Mouse (Mus musculus) embryonic facial prominence, embryonic 11.5 days (tissue): ENCODE data around the gene Dnm1. TPM values are rescaled to one million over a fixed set of nuclear protein-coding genes. Genes with fewer than 3 reads are reported as not detected.

Experiments
- ATAC-seq: fragments of 200-750 bp; cut with Nextera tagmentation; replicated peaks from 2 replicates; pipeline ENCODE4 v1.8.0; 2017; ENCODE audit warnings: low read depth; ENCODE audit not compliant: insufficient number of reproducible peaks, low FRiP score, low TSS enrichment
- DNase-seq: peaks from one replicate; pipeline ENCODE4 v3.0.0-alpha.2; 2015; ENCODE audit warnings: low spot score
- H3K27ac ChIP-seq: fragments of 300-500 bp; sonication (generic); replicated peaks from 2 replicates; pipeline ENCODE4 v1.5.1; 2014; ENCODE audit warnings: mild to moderate bottlenecking, low read depth, low read length, control low read depth
- H3K27me3 ChIP-seq: fragments of 300-500 bp; sonication (generic); 2 replicates; pipeline ENCODE4 v1.6.1; 2014; ENCODE audit warnings: mild to moderate bottlenecking, low read length, moderate library complexity, mixed read lengths; ENCODE audit not compliant: control insufficient read depth, insufficient read depth
- H3K36me3 ChIP-seq: fragments of 300-500 bp; sonication (generic); replicated peaks from 2 replicates; pipeline ENCODE4 v1.6.1; 2014; ENCODE audit warnings: low read depth, mild to moderate bottlenecking, low read length, moderate library complexity, mixed read lengths; ENCODE audit not compliant: control insufficient read depth, insufficient read depth
- H3K4me1 ChIP-seq: fragments of 300-500 bp; sonication (generic); 2 replicates; pipeline ENCODE4 v1.6.1; 2014; ENCODE audit warnings: low read length, mixed read lengths; ENCODE audit not compliant: control insufficient read depth, insufficient read depth
- H3K4me2 ChIP-seq: fragments of 300-500 bp; sonication (generic); 2 replicates; pipeline ENCODE4 v1.6.1; 2014; ENCODE audit warnings: low read depth, mild to moderate bottlenecking, control low read depth, low read length, moderate library complexity
- H3K4me3 ChIP-seq: fragments of 300-500 bp; sonication (generic); 2 replicates; pipeline ENCODE4 v1.5.1; 2014; ENCODE audit warnings: low read depth, low read length, control low read depth
- H3K9ac ChIP-seq: fragments of 300-500 bp; sonication (generic); replicated peaks from 2 replicates; pipeline ENCODE4 v1.6.1; 2014; ENCODE audit warnings: mild to moderate bottlenecking, control low read depth, low read length
- H3K9me3 ChIP-seq: fragments of 300-500 bp; sonication (generic); replicated peaks from 2 replicates; pipeline ENCODE4 v1.6.1; 2016; ENCODE audit warnings: mild to moderate bottlenecking, low read length, inconsistent platforms, mixed read lengths; ENCODE audit not compliant: control insufficient read depth
- WGBS: fragments of 180-500 bp; shearing (Covaris S2); extraction: QIAGEN DNeasy Blood & Tissue Kit; methylation state at CpG from one replicate; pipeline ENCODE4 v1.1.7; 2014; 5-methylcytosine and 5-hydroxymethylcytosine counted together
- polyA plus RNA-seq: library from polyadenylated mRNA; unstranded; fragments of >200 nt; fragmentation: Nextera tagmentation; extraction: Ambion mirVana; gene quantifications from 2 replicates; pipeline ENCODE4 v1.2.1, GENCODE M21; 2014

The Dnm1 gene
- 31.0 and 35.3 TPM in 2 replicates for polyA plus RNA-seq

- ATAC-seq, result peak; percentile 14; the same call in 1 of the 2 replicates
- H3K27ac ChIP-seq, result peak within 1 kb of the TSS; percentile 71
- no peaks in the 10 kb centered on the region for H3K27me3 ChIP-seq
- H3K4me1 ChIP-seq, result peaks cover 10% of the 10 kb centered on the region
- peak; percentile 96 for DNase-seq
- peak within 1 kb of the TSS; percentile 87 for H3K4me2 ChIP-seq
- peak within 1 kb of the TSS; percentile 74 for H3K9ac ChIP-seq
- no peaks in the 10 kb centered on the region for H3K9me3 ChIP-seq
- H3K4me3 ChIP-seq, result peak within 1 kb of the TSS; percentile 73
- under 1% methylated on average over 63 of the region's 63 CpGs for whole genome bisulfite sequencing
- H3K36me3 ChIP-seq, result no peaks in the 10 kb centered on the region
These were observed at the start of gene Dnm1 for GRCm38 (mm10) chr2:32353007-32353542. Gene Dnm1, minus strand, starts transcription at chr2:32353338.

GRCm38 (mm10) chr2:32396695-32397094, 43.6 kb upstream of the Dnm1 start:
- H3K36me3 ChIP-seq, result no peaks in the 10 kb centered on the region; the same call in 1 of the 2 replicates
- peak overlapping the region; percentile 93 for H3K4me3 ChIP-seq
- H3K27me3 ChIP-seq, result no peaks in the 10 kb centered on the region; the same call in 1 of the 2 replicates
- 0% methylated on average over 15 of the region's 15 CpGs for WGBS
- H3K9ac ChIP-seq, result peak overlapping the region; percentile 81
- H3K4me2 ChIP-seq, result peak overlapping the region; percentile 74
- no peaks in the 10 kb centered on the region for H3K4me1 ChIP-seq
- H3K27ac ChIP-seq, result 0 out of 2 replicates have a peak overlapping the region, but pooled peaks have one; percentile 71
- ATAC-seq (no peak), DNase-seq (no peak)
- no peaks in the 10 kb centered on the region for H3K9me3 ChIP-seq

GRCm38 (mm10) chr2:32395946-32396621, 42.9 kb upstream of the Dnm1 start:
- ATAC-seq (peak; percentile 96), DNase-seq (peak; percentile 95)
- H3K4me3 ChIP-seq, result peak overlapping the region; percentile 93
- H3K4me1 ChIP-seq, result no peaks in the 10 kb centered on the region
- H3K27me3 ChIP-seq, result no peaks in the 10 kb centered on the region; the same call in 1 of the 2 replicates
- H3K36me3 ChIP-seq, result no peaks in the 10 kb centered on the region; the same call in 1 of the 2 replicates
- H3K4me2 ChIP-seq, result peak overlapping the region; percentile 74
- WGBS, result under 1% methylated on average over 59 of the region's 59 CpGs
- peak overlapping the region; percentile 71 for H3K27ac ChIP-seq
- H3K9ac ChIP-seq, result peak overlapping the region; percentile 81
- H3K9me3 ChIP-seq, result no peaks in the 10 kb centered on the region

- Histone ChIP-seq H3K9me3 (no peaks in the 10 kb centered on the region), H3K4me1 (no peaks in the 10 kb centered on the region), H3K27ac (peak within 1 kb of the TSS; percentile 71), H3K27me3 (no peaks in the 10 kb centered on the region; the same call in 1 of the 2 replicates), H3K36me3 (no peaks in the 10 kb centered on the region), H3K4me2 (peak within 1 kb of the TSS; percentile 74), H3K9ac (peak within 1 kb of the TSS; percentile 81), H3K4me3 (peak within 1 kb of the TSS; percentile 93)
- WGBS, result under 1% methylated on average over 31 of the region's 31 CpGs
- DNase-seq, result peak; percentile 91
- peak; percentile 86 for ATAC-seq
These were observed 42.4 kb upstream of the Dnm1 start, which contains the start of gene Ptges2 for GRCm38 (mm10) chr2:32395484-32395945. Gene Ptges2, plus strand, starts transcription at chr2:32395896.

GRCm38 (mm10) chr2:32394973-32395372, 41.8 kb upstream of the Dnm1 start:
- H3K27ac ChIP-seq, result no peak overlapping the region
- 4% methylated on average over 8 of the region's 8 CpGs for WGBS
- H3K36me3 ChIP-seq, result no peaks in the 10 kb centered on the region
- no peaks in the 10 kb centered on the region for H3K9me3 ChIP-seq
- H3K4me2 ChIP-seq, result peak overlapping the region; percentile 74
- no peaks in the 10 kb centered on the region; the same call in 1 of the 2 replicates for H3K27me3 ChIP-seq
- no peak for ATAC-seq
- no peaks in the 10 kb centered on the region for H3K4me1 ChIP-seq
- peak overlapping the region; percentile 93 for H3K4me3 ChIP-seq
- DNase-seq, result peak; percentile 59
- H3K9ac ChIP-seq, result peak overlapping the region; percentile 81

GRCm38 (mm10) chr2:32392063-32392462, 38.9 kb upstream of the Dnm1 start:
- Histone ChIP-seq H3K27me3 (no peaks in the 10 kb centered on the region; the same call in 1 of the 2 replicates), H3K9ac (no peak overlapping the region), H3K27ac (no peak overlapping the region), H3K4me3 (no peak overlapping the region), H3K9me3 (no peaks in the 10 kb centered on the region), H3K4me1 (no peaks in the 10 kb centered on the region; the same call in 1 of the 2 replicates), H3K36me3 (no peaks in the 10 kb centered on the region), H3K4me2 (no peak overlapping the region)
- no peak for ATAC-seq
- no peak for DNase-seq
- 90% methylated on average over 5 of the region's 5 CpGs for WGBS

- whole genome bisulfite sequencing, result 66% methylated on average over 8 of the region's 8 CpGs
- Histone ChIP-seq H3K9ac (no peak overlapping the region), H3K27me3 (no peaks in the 10 kb centered on the region; the same call in 1 of the 2 replicates), H3K27ac (no peak overlapping the region), H3K4me2 (no peak overlapping the region), H3K4me3 (no peak overlapping the region), H3K36me3 (no peaks in the 10 kb centered on the region), H3K4me1 (no peaks in the 10 kb centered on the region; the same call in 1 of the 2 replicates), H3K9me3 (no peaks in the 10 kb centered on the region)
- no peak for DNase-seq
- ATAC-seq, result no peak
These were observed 37.7 kb upstream of the Dnm1 start for GRCm38 (mm10) chr2:32390871-32391270.

GRCm38 (mm10) chr2:32389157-32389556, 36.0 kb upstream of the Dnm1 start:
- Histone ChIP-seq H3K27ac (no peak overlapping the region), H3K9ac (no peak overlapping the region), H3K4me2 (no peak overlapping the region), H3K9me3 (no peaks in the 10 kb centered on the region), H3K27me3 (no peaks in the 10 kb centered on the region), H3K36me3 (no peaks in the 10 kb centered on the region), H3K4me1 (no peaks in the 10 kb centered on the region; the same call in 1 of the 2 replicates), H3K4me3 (no peak overlapping the region)
- no peak for ATAC-seq
- 82% methylated on average over 2 of the region's 2 CpGs for WGBS
- DNase-seq, result no peak
